Mouse (Mus musculus): ENCODE measurements around the gene Zfpm1. TPM values are rescaled to one million over a fixed set of nuclear protein-coding genes. Genes with fewer than 3 reads are reported as not detected.

Gene Zfpm1
- polyA plus RNA-seq, 1 experiment, result 32.0 TPM

DNA sequence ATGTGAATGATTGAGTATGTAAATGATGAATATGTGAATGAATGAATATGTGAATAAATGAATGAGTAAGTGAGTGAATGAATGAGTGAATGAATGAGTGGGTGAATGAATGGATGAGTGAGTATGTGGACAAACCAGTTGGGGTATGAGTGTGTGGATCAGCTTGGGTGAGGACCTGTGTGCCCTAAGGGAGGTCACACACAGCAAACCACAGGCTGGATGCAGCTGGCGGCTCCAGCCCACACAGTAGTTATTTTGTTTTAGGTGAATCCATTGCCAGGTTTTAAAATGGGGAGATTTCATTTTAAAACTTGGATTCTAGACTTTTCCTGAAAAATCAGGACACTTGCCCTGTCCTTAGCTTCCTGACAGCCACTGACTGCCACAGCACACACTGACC, 30.2 kb upstream of the Zfpm1 start:
- no peaks in the 10 kb centered on the region for H3K4me1 ChIP-seq (ENCODE audit: control insufficient read depth, insufficient read depth, low read length)
- WGBS, result 90% methylated on average over 1 of the region's 1 CpGs
- TF ChIP-seq CTCF (IDR thresholded peaks at IDR 0.05; ENCODE audit: insufficient read depth, low read length) (no peak), POLR2A (IDR thresholded peaks at IDR 0.05; ENCODE audit: borderline replicate concordance, extremely low read depth, low read depth, low read length) (no peak)
- H3K4me3 ChIP-seq (replicated peaks; ENCODE audit: extremely low read depth, low read depth, low read length), result no peak overlapping the region
- DNase-seq, result no peak

DNA sequence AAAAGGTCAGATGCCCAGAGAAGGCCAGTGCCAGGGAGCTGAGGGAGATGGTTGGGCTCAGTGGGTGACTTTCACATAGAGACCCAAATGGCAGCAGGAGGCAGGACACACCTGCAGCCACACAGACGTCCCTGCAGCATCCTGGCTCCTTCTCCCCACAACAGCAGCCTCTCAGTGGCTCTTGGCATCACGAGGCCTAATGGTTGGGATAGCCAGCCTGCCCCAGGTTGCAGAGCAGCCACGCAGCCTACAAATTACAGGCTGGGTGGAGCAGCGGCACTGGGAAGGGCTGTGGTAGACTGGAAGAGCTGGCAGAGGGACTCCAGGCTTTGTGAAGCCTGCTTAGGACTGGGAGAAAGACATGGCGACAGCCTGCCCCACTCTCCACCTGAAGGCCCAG, 29.6 kb upstream of the Zfpm1 start:
- WGBS, result 57% methylated on average over 5 of the region's 5 CpGs
- no peak for DNase-seq
- TF ChIP-seq POLR2A (IDR thresholded peaks at IDR 0.05; ENCODE audit: borderline replicate concordance, extremely low read depth, low read depth, low read length) (no peak), CTCF (IDR thresholded peaks at IDR 0.05; ENCODE audit: insufficient read depth, low read length) (no peak)
- Histone ChIP-seq H3K4me3 (replicated peaks; ENCODE audit: extremely low read depth, low read depth, low read length) (no peak overlapping the region), H3K4me1 (ENCODE audit: control insufficient read depth, insufficient read depth, low read length) (no peaks in the 10 kb centered on the region)

DNA sequence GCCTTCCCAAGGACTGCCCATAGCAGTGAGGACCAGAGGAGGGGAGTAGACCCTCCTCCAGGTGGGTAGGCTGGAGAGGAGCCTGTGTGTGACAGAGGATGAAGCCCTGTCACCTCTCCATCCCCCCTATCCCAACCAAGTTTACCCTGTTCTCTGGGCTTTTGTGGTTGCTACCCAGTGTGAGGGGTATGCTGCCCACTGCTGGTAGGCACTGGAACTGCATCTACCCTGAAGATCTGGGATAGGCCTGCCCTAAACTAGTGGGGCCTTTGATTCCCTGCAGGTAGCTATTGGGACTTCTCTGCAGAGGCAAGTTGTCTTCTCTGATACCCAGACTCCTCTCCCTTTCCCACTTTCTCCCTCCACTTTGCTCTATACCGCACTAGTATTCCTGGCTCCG, 22.6 kb upstream of the Zfpm1 start:
- peak; percentile 99 for TF ChIP-seq CTCF (IDR thresholded peaks at IDR 0.05; ENCODE audit: insufficient read depth, low read length)
- TF ChIP-seq POLR2A (IDR thresholded peaks at IDR 0.05; ENCODE audit: borderline replicate concordance, extremely low read depth, low read depth, low read length), result no peak
- Histone ChIP-seq H3K4me1 (ENCODE audit: control insufficient read depth, insufficient read depth, low read length) (no peaks in the 10 kb centered on the region), H3K4me3 (replicated peaks; ENCODE audit: extremely low read depth, low read depth, low read length) (no peak overlapping the region)
- peak; percentile 77 for DNase-seq
- WGBS, result 75% methylated on average over 2 of the region's 2 CpGs

DNA sequence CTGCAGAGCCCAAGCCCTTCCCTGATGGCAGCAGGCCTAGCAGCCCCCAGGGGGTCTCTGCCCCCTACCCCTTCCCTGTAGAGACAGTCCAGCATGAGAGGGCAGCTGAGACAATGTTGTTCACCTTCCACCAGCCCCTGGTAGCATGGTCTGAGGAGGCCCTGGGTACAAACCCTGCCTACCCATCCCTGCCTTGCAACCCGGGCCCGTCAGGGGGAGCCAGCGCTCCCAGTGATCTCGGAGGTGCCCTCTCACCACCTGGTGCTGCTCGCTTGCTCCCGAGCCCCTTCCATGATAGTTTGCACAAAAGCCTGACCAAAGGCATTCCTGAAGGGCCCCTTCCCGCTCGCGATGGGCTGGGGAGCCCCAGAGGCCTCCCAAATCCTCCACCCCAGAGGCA, 21.2 kb upstream of the Zfpm1 start:
- TF ChIP-seq POLR2A (IDR thresholded peaks at IDR 0.05; ENCODE audit: borderline replicate concordance, extremely low read depth, low read depth, low read length), result no peak
- no peak for TF ChIP-seq CTCF (IDR thresholded peaks at IDR 0.05; ENCODE audit: insufficient read depth, low read length)
- DNase-seq, result no peak
- H3K4me3 ChIP-seq (replicated peaks; ENCODE audit: extremely low read depth, low read depth, low read length), result no peak overlapping the region
- H3K4me1 ChIP-seq (ENCODE audit: control insufficient read depth, insufficient read depth, low read length), result no peaks in the 10 kb centered on the region
- WGBS, result 66% methylated on average over 9 of the region's 9 CpGs

DNA sequence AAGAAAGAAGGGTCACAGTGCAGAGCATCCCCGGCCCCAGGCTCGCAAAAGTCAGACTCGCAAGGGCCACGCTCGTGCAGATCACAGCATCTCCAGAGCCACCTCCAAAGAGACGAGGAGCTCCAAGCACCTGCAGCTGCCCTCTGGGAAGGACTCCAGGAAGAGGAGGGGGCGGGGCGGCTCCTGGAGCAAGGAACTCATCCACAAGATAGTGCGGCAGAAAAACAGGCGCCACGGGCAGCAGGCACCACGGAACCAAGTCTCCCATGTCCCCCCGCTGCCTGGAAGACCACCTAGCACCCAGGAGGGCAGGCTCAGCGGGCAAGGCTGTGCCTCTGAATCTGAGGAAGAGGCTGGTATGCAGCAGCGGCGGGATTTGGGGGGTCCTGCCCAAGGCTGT, 19.1 kb upstream of the Zfpm1 start:
- no peaks in the 10 kb centered on the region for H3K4me1 ChIP-seq (ENCODE audit: control insufficient read depth, insufficient read depth, low read length)
- DNase-seq, result no peak
- TF ChIP-seq POLR2A (IDR thresholded peaks at IDR 0.05; ENCODE audit: borderline replicate concordance, extremely low read depth, low read depth, low read length), result no peak
- TF ChIP-seq CTCF (IDR thresholded peaks at IDR 0.05; ENCODE audit: insufficient read depth, low read length), result no peak
- 71% methylated on average over 16 of the region's 16 CpGs for WGBS
- H3K4me3 ChIP-seq (replicated peaks; ENCODE audit: extremely low read depth, low read depth, low read length), result no peak overlapping the region

DNA sequence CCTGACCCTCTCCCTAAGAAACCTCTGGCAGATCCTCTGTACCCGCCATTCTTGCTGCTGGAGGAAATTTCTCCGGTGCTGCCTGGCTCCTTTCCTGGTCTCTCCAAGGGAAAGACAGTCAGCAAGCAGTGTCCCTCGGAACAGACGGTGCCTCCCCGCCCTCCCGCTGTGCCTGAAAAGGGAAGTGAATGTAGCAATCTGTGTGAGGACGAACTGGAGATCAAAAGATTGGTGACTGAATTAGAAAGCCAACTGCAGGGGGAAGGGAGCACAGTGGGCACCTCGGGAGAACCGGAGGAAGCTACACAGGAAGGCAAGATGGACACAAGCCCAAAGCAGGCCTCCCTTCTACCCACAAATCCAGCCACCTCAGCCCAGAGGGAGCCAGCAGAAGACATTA, 17.7 kb upstream of the Zfpm1 start:
- 34% methylated on average over 9 of the region's 9 CpGs for WGBS
- Histone ChIP-seq H3K4me1 (ENCODE audit: control insufficient read depth, insufficient read depth, low read length) (no peaks in the 10 kb centered on the region), H3K4me3 (replicated peaks; ENCODE audit: extremely low read depth, low read depth, low read length) (no peak overlapping the region)
- no peak for DNase-seq
- no peak for TF ChIP-seq CTCF (IDR thresholded peaks at IDR 0.05; ENCODE audit: insufficient read depth, low read length)
- no peak for TF ChIP-seq POLR2A (IDR thresholded peaks at IDR 0.05; ENCODE audit: borderline replicate concordance, extremely low read depth, low read depth, low read length)

DNA sequence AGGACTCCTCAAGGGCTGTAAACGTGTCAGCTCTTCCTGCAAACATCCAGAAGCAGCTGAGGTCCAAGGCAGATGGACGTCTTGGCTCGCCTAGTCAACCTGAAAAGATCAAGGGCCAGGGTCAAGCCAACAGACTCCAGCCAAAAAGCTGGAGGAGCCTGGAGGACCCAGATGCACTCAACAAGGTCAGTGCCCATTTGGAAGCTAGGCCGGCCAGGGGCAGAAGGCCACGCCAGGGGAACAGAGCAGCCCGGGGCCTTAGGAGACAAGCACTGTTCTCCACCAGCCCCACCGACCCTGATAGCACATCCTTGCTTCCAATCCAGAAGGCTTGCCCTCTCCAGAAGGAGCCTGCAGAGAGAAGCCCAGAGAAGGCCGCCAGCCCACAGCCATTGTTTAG, 16.4 kb upstream of the Zfpm1 start:
- Histone ChIP-seq H3K4me3 (replicated peaks; ENCODE audit: extremely low read depth, low read depth, low read length) (no peak overlapping the region), H3K4me1 (ENCODE audit: control insufficient read depth, insufficient read depth, low read length) (no peaks in the 10 kb centered on the region)
- WGBS, result 89% methylated on average over 8 of the region's 8 CpGs
- TF ChIP-seq CTCF (IDR thresholded peaks at IDR 0.05; ENCODE audit: insufficient read depth, low read length), result no peak
- no peak for TF ChIP-seq POLR2A (IDR thresholded peaks at IDR 0.05; ENCODE audit: borderline replicate concordance, extremely low read depth, low read depth, low read length)
- no peak for DNase-seq

DNA sequence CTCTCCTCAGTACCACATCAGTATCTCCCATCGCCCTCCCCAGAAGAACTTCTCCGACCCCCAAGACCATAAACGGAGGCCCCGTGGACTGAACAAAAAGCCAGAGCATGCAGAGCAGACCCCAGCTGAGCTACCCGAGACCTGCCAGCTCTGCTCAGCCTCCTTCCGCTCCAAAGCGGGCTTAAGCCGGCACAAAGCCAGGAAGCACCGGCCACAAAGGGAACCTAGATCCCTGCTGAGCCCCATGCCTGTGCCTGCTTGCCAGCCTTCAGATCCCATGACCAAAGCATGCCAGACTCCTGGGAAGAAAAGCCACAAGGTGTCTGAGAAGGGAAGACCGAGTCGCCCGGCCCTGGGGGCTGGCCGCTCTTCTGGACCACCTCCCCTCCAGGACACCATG, 15.1 kb upstream of the Zfpm1 start:
- WGBS, result 67% methylated on average over 13 of the region's 13 CpGs
- H3K4me1 ChIP-seq (ENCODE audit: control insufficient read depth, insufficient read depth, low read length), result no peaks in the 10 kb centered on the region
- no peak for DNase-seq
- TF ChIP-seq CTCF (IDR thresholded peaks at IDR 0.05; ENCODE audit: insufficient read depth, low read length), result no peak
- no peak for TF ChIP-seq POLR2A (IDR thresholded peaks at IDR 0.05; ENCODE audit: borderline replicate concordance, extremely low read depth, low read depth, low read length)
- no peak overlapping the region for H3K4me3 ChIP-seq (replicated peaks; ENCODE audit: extremely low read depth, low read depth, low read length)

DNA sequence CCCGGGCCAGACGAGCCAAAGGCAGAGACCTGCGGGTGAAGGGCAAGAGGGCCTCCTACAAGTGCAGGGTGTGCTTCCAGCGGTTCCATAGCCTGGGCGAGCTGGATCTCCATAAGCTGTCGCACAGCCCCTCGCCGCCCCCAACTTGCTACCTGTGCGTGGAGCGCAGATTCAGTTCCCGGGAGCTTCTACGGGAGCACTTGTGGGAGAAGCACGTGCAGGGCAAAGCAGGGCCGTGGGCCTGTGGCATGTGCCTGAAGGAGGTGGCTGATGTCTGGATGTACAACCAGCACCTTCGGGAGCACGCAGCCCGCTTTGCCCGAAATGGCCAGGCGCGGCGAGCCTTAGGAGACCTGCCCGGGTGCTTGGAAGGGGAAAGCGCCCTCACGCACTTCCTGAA, 13.1 kb upstream of the Zfpm1 start:
- no peak for DNase-seq
- WGBS, result 70% methylated on average over 24 of the region's 24 CpGs
- Histone ChIP-seq H3K4me3 (replicated peaks; ENCODE audit: extremely low read depth, low read depth, low read length) (peak overlapping the region; percentile 55), H3K4me1 (ENCODE audit: control insufficient read depth, insufficient read depth, low read length) (no peaks in the 10 kb centered on the region)
- no peak for TF ChIP-seq POLR2A (IDR thresholded peaks at IDR 0.05; ENCODE audit: borderline replicate concordance, extremely low read depth, low read depth, low read length)
- TF ChIP-seq CTCF (IDR thresholded peaks at IDR 0.05; ENCODE audit: insufficient read depth, low read length), result no peak

DNA sequence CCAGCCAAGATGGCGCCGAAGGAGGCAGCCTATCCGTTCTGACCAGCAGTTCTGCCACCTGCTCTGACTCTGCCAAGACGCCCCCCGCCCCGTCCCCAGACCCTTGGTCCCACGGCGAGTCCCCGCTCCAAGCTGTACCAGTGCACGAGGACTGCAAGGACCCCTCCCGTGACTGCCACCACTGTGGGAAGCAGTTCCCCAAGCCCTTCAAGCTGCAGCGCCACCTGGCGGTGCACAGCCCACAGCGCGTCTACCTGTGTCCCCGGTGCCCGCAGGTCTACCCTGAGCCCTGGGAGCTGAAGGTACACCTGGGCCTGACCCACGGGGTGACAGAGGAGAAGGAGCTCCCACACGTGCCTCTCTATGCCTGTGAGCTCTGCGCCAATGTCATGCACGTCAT, 12.5 kb upstream of the Zfpm1 start:
- peak; percentile 81 for DNase-seq
- 9% methylated on average over 21 of the region's 21 CpGs for WGBS
- TF ChIP-seq CTCF (IDR thresholded peaks at IDR 0.05; ENCODE audit: insufficient read depth, low read length), result peak; percentile 83
- no peak for TF ChIP-seq POLR2A (IDR thresholded peaks at IDR 0.05; ENCODE audit: borderline replicate concordance, extremely low read depth, low read depth, low read length)
- Histone ChIP-seq H3K4me3 (replicated peaks; ENCODE audit: extremely low read depth, low read depth, low read length) (peak overlapping the region; percentile 55), H3K4me1 (ENCODE audit: control insufficient read depth, insufficient read depth, low read length) (no peaks in the 10 kb centered on the region)

Data from lung, adult 2 months (tissue).